Mouse (Mus musculus): ENCODE measurements around the gene Gm13285.
"Not testable (repeated sequence)": the region's sequence is repeated elsewhere in the genome, so short reads cannot be mapped to it uniquely, and the experiment has no call there.

Gm13285 gene

GRCm38 (mm10) chr4:88799365-88799764 lies at the start of gene Gm13285:
Gene Gm13285, plus strand, starts transcription at chr4:88799665.
- DNase-seq (ENCODE audit: low read depth, low spot score), result not testable (repeated sequence)

- no peak for DNase-seq (ENCODE audit: low read depth, low spot score)
Measured at GRCm38 (mm10) chr4:88749926-88750325, 49.5 kb upstream of the Gm13285 start.

- DNase-seq (ENCODE audit: low read depth, low spot score), result not testable (repeated sequence)
Measured at GRCm38 (mm10) chr4:88754818-88755340, 44.6 kb upstream of the Gm13285 start, which contains the start of gene Gm13271. Gene Gm13271, plus strand, starts transcription at chr4:88754868.

- DNase-seq (ENCODE audit: low read depth, low spot score), result not testable (repeated sequence)
Measured at GRCm38 (mm10) chr4:88756581-88757513, 42.6 kb upstream of the Gm13285 start.

- DNase-seq (ENCODE audit: low read depth, low spot score), result not testable (repeated sequence)
Measured at GRCm38 (mm10) chr4:88757628-88758031, 41.8 kb upstream of the Gm13285 start.

GRCm38 (mm10) chr4:88758751-88759150 lies 40.7 kb upstream of the Gm13285 start:
- not testable (repeated sequence) for DNase-seq (ENCODE audit: low read depth, low spot score)

- not testable (repeated sequence) for DNase-seq (ENCODE audit: low read depth, low spot score)
Measured at GRCm38 (mm10) chr4:88759610-88760268, 39.7 kb upstream of the Gm13285 start, which contains the start of gene Gm13283. Gene Gm13283, plus strand, starts transcription at chr4:88760119.

- not testable (repeated sequence) for DNase-seq (ENCODE audit: low read depth, low spot score)
Measured at GRCm38 (mm10) chr4:88760431-88760830, 39.0 kb upstream of the Gm13285 start.

- DNase-seq (ENCODE audit: low read depth, low spot score), result not testable (repeated sequence)
Measured at GRCm38 (mm10) chr4:88761776-88762175, 37.7 kb upstream of the Gm13285 start.

- DNase-seq (ENCODE audit: low read depth, low spot score), result not testable (repeated sequence)
Measured at GRCm38 (mm10) chr4:88762341-88762740, 37.1 kb upstream of the Gm13285 start.

- DNase-seq (ENCODE audit: low read depth, low spot score), result not testable (repeated sequence)
Measured at GRCm38 (mm10) chr4:88763384-88764018, 36.0 kb upstream of the Gm13285 start.

GRCm38 (mm10) chr4:88773534-88773933 lies 25.9 kb upstream of the Gm13285 start, which contains the start of gene Gm13290:
Gene Gm13290, plus strand, starts transcription at chr4:88773834.
- DNase-seq (ENCODE audit: low read depth, low spot score), result not testable (repeated sequence)

- not testable (repeated sequence) for DNase-seq (ENCODE audit: low read depth, low spot score)
Measured at GRCm38 (mm10) chr4:88776622-88777021, 22.8 kb upstream of the Gm13285 start, which contains the start of gene Gm13289. Gene Gm13289, plus strand, starts transcription at chr4:88776922.

- not testable (repeated sequence) for DNase-seq (ENCODE audit: low read depth, low spot score)
Measured at GRCm38 (mm10) chr4:88779550-88779949, 19.9 kb upstream of the Gm13285 start, which contains the start of gene Gm13272. Gene Gm13272, plus strand, starts transcription at chr4:88779850.

- not testable (repeated sequence) for DNase-seq (ENCODE audit: low read depth, low spot score)
Measured at GRCm38 (mm10) chr4:88780320-88780719, 19.1 kb upstream of the Gm13285 start.

GRCm38 (mm10) chr4:88781831-88782230 lies 17.6 kb upstream of the Gm13285 start, which contains the start of gene Ifnz:
Gene Ifnz, plus strand, starts transcription at chr4:88782131.
- DNase-seq (ENCODE audit: low read depth, low spot score), result not testable (repeated sequence)

GRCm38 (mm10) chr4:88782335-88782734 lies 17.1 kb upstream of the Gm13285 start:
- DNase-seq (ENCODE audit: low read depth, low spot score), result not testable (repeated sequence)

GRCm38 (mm10) chr4:88785409-88785808 lies 14.1 kb upstream of the Gm13285 start, which contains the start of gene Gm13276:
Gene Gm13276, plus strand, starts transcription at chr4:88785709.
- DNase-seq (ENCODE audit: low read depth, low spot score), result not testable (repeated sequence)

- not testable (repeated sequence) for DNase-seq (ENCODE audit: low read depth, low spot score)
Measured at GRCm38 (mm10) chr4:88788402-88788801, 11.1 kb upstream of the Gm13285 start, which contains the start of gene Gm13277. Gene Gm13277, plus strand, starts transcription at chr4:88788632.

GRCm38 (mm10) chr4:88791250-88791649 lies 8.2 kb upstream of the Gm13285 start, which contains the start of gene Gm13278:
Gene Gm13278, plus strand, starts transcription at chr4:88791550.
- DNase-seq (ENCODE audit: low read depth, low spot score), result not testable (repeated sequence)
